Mouse (Mus musculus): ENCODE measurements around the gene Tshz2. TPM values are rescaled to one million over a fixed set of nuclear protein-coding genes. Genes with fewer than 3 reads are reported as not detected.

The Tshz2 gene
- total RNA-seq, 1 experiment from 2014 or later = not detected

DNA sequence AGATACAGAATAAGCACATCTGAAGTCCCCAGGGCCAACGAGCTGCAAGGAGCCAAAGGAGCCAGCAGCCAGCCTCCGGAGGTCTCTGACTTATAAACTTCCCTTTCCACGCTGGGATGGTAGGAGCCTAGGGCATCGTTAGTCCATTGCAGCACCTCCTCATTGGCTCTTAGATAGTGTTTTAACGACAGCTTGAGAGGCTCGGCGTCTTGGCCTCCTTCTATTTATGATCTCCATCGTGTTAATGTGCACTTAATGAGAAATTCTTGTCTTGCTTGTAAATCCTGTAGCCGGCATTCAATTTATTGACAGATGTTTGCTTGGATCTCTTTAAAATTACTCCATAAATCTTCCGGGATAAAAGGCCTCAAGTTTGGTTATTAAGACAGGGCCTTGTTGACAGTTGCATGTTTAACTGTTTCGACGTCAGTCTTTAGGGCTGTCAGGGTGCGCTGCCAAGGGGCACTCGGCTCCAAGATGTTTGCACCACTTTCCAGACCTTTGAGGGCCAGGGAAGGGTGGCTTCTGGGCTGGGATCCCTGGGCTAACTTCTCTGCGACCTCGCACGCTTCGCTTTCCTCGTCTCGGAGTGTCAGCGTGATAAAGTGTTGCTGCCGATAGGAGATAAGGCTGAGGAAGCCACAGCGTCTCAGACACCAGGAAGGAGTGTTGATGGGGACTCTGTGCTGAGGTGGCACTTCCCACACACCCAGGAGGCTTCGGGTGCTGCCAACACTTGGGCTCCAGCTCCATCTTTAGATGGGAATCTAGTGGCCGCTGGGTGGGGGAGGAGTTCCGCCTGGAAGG, 150.3 kb downstream of the Tshz2 start:
- no peak for ATAC-seq (replicated peaks; ENCODE audit: insufficient number of reproducible peaks, low FRiP score, low TSS enrichment, poor library complexity, severe bottlenecking)

GRCm38 (mm10) chr2:169783681-169784033, 150.8 kb downstream of the Tshz2 start:
- ATAC-seq (replicated peaks; ENCODE audit: insufficient number of reproducible peaks, low FRiP score, low TSS enrichment, poor library complexity, severe bottlenecking) = no peak

- no peak for ATAC-seq (replicated peaks; ENCODE audit: insufficient number of reproducible peaks, low FRiP score, low TSS enrichment, poor library complexity, severe bottlenecking)
Measured at GRCm38 (mm10) chr2:169787381-169787780, 154.6 kb downstream of the Tshz2 start.

DNA sequence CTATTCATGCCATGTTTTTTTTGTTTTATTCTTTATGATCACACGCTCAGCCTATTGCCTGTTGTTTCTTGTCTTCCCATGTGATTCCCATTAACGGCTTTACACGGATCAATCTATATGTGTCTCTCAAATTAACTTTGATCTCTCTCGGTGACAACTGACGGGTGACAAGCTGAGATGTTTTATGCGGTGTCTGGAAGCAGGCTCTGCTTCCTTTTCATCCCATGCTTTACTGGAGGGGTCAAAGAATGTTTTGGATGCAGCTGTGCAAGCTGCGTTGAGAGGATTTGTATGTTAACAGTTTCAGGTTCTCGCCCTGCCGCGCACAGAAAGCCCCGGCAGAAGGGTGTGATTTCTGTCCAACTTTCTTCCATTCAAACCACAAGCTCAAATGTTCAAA, 155.1 kb downstream of the Tshz2 start:
- no peak for ATAC-seq (replicated peaks; ENCODE audit: insufficient number of reproducible peaks, low FRiP score, low TSS enrichment, poor library complexity, severe bottlenecking)

GRCm38 (mm10) chr2:169790439-169791131, 157.8 kb downstream of the Tshz2 start:
- ATAC-seq (replicated peaks; ENCODE audit: insufficient number of reproducible peaks, low FRiP score, low TSS enrichment, poor library complexity, severe bottlenecking) = no peak

GRCm38 (mm10) chr2:169792706-169793105, 159.9 kb downstream of the Tshz2 start:
- no peak for ATAC-seq (replicated peaks; ENCODE audit: insufficient number of reproducible peaks, low FRiP score, low TSS enrichment, poor library complexity, severe bottlenecking)

GRCm38 (mm10) chr2:169802241-169802640, 169.4 kb downstream of the Tshz2 start:
- ATAC-seq (replicated peaks; ENCODE audit: insufficient number of reproducible peaks, low FRiP score, low TSS enrichment, poor library complexity, severe bottlenecking) = no peak

DNA sequence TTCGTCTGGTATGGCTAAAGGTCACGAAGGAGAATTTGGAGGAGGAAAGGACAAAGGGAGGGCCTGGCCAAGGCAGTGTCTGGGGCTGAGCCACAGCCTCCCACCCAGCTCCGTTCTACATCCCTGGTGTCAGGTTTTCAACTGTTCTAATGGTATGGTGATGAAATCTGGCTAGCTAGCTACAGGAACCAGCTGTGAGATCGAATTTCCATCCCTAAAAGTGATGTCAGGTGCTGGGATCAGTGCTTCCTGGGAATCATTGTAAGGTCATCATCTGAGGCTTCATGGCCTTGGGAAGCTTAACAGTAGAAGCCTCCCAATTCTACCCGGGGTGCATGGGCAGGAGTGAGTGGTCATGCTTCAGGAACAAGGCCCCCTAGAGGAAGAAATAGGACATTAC, 171.6 kb downstream of the Tshz2 start:
- ATAC-seq (replicated peaks; ENCODE audit: insufficient number of reproducible peaks, low FRiP score, low TSS enrichment, poor library complexity, severe bottlenecking) = no peak

DNA sequence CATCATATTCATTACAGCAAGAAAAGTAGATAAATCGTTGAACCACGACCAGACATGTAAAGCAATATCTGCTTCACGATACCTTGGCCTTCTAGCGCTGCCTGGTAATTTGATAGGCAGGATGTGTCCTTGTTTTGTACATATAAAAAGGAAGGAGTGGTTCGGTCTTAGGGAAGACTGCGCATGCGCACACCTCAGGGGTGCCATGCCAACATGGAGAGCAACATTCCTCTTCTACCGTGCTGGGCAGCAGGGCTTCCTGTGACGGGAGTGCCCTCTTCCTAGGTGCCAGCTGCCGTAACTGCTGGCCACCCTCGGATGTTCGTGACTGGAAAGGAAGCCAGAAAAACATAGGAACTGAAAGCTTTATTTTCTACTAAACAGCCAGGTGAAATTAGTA, 172.7 kb downstream of the Tshz2 start:
- no peak for ATAC-seq (replicated peaks; ENCODE audit: insufficient number of reproducible peaks, low FRiP score, low TSS enrichment, poor library complexity, severe bottlenecking)

GRCm38 (mm10) chr2:169811589-169811988, 178.8 kb downstream of the Tshz2 start:
- no peak for ATAC-seq (replicated peaks; ENCODE audit: insufficient number of reproducible peaks, low FRiP score, low TSS enrichment, poor library complexity, severe bottlenecking)

DNA sequence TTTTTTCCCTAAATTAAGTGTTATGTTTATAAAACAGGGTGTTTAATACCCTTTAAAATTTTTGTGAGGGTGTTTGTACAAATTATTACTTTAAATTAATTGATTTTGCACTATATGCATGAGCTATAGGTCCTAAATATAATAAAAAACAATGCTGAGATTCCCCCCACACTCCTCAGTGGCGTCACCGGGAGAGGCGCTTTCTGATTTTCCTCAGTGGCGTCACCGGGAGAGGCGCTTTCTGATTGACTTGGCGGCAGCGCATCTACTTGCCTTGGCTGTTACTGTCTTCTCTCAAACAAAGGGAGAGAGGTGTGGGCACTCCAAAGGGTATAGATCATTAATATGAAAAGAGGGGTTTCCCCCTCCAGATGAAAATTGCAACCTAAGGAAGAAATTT, 179.2 kb downstream of the Tshz2 start:
- ATAC-seq (replicated peaks; ENCODE audit: insufficient number of reproducible peaks, low FRiP score, low TSS enrichment, poor library complexity, severe bottlenecking) = no peak

DNA sequence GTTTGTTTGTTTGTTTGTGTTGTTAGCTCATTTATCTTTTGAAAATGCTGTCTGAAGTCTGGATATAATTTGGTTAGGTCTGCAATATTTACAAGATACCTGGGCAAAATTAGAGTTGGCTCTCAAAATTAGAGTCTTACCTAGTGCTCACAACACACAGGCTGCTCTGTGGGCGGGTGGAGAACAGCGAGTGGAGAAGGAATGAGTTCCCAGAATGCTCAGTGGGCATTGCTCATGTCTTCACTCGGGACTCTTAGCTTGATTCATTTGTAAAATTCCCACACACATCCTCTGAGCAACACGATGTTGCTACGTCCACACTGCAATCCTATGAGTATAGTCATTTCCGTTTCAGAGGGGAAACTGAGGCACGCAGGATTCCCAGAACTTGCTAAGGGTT, 180.1 kb downstream of the Tshz2 start:
- no peak for ATAC-seq (replicated peaks; ENCODE audit: insufficient number of reproducible peaks, low FRiP score, low TSS enrichment, poor library complexity, severe bottlenecking)

DNA sequence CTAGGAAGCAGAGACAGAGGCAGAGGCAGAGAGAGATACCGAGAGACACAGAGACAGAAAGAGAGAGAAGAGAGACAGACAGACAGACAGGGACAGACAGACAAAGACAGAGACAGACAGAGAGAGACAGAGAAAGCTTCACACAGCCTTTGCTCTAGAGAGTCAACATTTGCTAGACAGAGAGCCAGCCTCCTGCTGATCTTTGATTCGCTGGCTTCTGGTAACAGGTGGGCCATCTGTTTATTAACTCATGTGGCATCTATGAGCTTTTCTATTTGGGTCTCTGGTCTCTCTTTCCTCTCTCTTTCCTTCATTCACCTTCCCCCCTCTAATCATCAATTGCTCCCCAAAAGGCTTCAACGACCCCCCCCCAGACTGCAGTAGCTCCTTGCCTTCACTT, 181.5 kb downstream of the Tshz2 start:
- ATAC-seq (replicated peaks; ENCODE audit: insufficient number of reproducible peaks, low FRiP score, low TSS enrichment, poor library complexity, severe bottlenecking) = no peak

GRCm38 (mm10) chr2:169814757-169815156, 181.9 kb downstream of the Tshz2 start:
- ATAC-seq (replicated peaks; ENCODE audit: insufficient number of reproducible peaks, low FRiP score, low TSS enrichment, poor library complexity, severe bottlenecking) = no peak

DNA sequence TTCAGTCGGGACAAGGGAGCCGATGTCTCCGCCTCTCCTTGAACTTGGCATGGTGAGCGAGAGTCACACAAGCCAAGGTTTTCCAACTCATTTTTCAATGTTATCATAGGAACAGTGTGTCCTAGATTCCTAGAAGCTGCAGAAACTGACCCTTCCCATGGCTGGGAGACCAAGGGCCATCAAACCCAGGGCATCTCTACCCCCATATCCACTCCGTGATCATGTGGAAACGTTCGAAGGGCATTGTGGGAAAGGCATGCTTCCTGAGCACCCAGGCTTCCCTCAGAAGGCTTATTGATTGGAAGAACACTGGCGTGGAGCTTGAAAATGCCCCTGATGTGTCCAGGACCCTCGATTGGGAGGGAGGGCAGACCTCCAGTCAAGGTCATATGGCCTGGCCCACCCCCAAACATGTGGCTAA, 188.2 kb downstream of the Tshz2 start:
- ATAC-seq (replicated peaks; ENCODE audit: insufficient number of reproducible peaks, low FRiP score, low TSS enrichment, poor library complexity, severe bottlenecking) = no peak

DNA sequence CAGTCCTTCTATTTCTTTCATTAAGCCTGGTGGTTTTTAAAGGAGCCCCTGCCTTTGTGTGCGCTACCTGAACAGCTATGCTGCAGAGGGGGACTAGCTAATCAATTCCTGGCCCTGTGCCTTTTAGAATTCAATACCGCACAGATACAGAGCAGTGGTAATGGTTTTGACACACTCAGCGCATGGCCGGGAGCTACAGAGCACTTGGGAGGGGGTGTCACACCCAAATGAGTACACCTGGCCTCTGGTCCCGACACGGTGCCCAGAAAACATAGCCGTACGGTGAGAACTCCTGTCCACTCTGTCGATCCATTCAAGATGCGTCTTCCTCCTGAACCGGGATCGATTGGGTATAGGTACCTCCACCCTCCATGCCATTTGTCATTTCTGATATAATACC, 193.1 kb downstream of the Tshz2 start:
- ATAC-seq (replicated peaks; ENCODE audit: insufficient number of reproducible peaks, low FRiP score, low TSS enrichment, poor library complexity, severe bottlenecking) = no peak

DNA sequence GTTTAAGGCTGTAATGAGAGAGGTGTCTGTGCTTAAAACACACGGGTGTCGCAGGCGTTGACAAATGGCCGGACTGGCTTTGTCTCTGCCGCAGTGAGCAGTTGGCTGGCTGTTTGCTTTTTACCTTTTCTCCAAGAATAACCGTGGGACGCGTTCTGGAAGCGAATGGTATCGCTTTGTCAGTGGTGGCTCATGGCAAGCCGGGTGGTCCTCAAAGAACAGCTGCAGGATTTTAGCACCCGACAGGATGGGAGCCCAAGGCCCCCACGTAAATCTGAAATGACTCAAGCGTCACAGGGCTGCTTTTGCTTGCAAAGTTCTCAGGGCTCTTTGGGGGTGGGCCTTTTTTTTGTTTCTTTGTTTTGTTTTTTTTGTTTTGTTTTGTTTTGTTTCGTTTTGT, 193.5 kb downstream of the Tshz2 start:
- no peak for ATAC-seq (replicated peaks; ENCODE audit: insufficient number of reproducible peaks, low FRiP score, low TSS enrichment, poor library complexity, severe bottlenecking)

- no peak for ATAC-seq (replicated peaks; ENCODE audit: insufficient number of reproducible peaks, low FRiP score, low TSS enrichment, poor library complexity, severe bottlenecking)
Measured at GRCm38 (mm10) chr2:169826833-169827232, 194.0 kb downstream of the Tshz2 start.

DNA sequence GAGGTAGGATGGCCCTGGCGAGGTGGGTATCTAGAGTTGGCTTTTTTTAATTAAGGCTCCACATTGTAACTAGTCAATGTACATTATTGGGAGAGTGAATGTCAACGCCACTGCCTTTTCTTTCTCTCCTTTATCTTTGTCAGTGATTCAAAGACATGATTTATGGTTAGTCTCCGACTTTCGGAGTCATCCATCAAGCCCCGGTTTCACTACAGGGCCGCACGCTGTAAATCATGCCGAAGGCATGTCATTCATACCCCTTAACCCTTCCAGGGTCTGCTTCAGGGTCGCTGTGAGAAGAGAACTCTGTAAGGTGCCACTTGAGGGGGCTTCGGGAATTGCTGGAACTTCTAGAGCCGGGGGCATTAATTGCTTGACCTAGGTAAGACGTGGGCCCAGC, 199.4 kb downstream of the Tshz2 start:
- no peak for ATAC-seq (replicated peaks; ENCODE audit: insufficient number of reproducible peaks, low FRiP score, low TSS enrichment, poor library complexity, severe bottlenecking)

DNA sequence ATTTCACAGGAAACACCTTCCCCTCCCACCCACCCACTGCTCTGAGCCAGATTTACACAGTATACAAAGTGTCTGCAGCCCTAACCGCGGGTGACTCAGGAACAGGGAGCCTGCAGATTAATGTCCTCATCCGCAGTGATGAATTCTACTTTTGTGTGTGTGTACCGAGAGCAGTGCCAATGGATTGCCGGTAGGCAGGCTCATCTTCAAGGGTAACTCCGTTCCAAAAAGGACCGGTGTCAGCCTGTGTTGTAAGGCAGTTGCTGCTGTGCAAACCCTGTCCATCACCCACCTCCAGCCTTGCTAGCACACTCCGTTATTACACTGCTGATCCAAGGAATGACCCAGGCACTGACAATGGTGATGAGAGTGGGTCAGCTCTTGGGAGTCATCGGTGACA, 200.8 kb downstream of the Tshz2 start:
- ATAC-seq (replicated peaks; ENCODE audit: insufficient number of reproducible peaks, low FRiP score, low TSS enrichment, poor library complexity, severe bottlenecking) = no peak

Measured in monocyte, adult 5-6 weeks (primary cell).